Mouse (Mus musculus) midbrain, embryonic 11.5 days (tissue): ENCODE results near the gene Hoxa5. TPM values are rescaled to one million over a fixed set of nuclear protein-coding genes. Genes with fewer than 3 reads are reported as not detected.

Experiments
- ATAC-seq: fragments of 200-750 bp; cut with Nextera tagmentation; 2 replicates; pipeline ENCODE4 v1.8.0; 2017; ENCODE audit warnings: moderate TSS enrichment, moderate library complexity; ENCODE audit not compliant: low FRiP score
- DNase-seq: peaks from one replicate; pipeline ENCODE4 v3.0.0; 2015; ENCODE audit warnings: low spot score; ENCODE audit errors: missing footprints
- H3K27ac ChIP-seq: fragments of 300-500 bp; sonication (generic); 2 replicates; pipeline ENCODE4 v1.5.1; 2014; ENCODE audit warnings: low read depth, low read length
- H3K27me3 ChIP-seq: fragments of 300-500 bp; sonication (generic); 2 replicates; pipeline ENCODE4 v1.6.1; 2014; ENCODE audit warnings: mild to moderate bottlenecking, low read length, moderate library complexity, mixed read lengths; ENCODE audit not compliant: control insufficient read depth, insufficient read depth
- H3K36me3 ChIP-seq: fragments of 300-500 bp; sonication (generic); 2 replicates; pipeline ENCODE4 v1.6.1; 2014; ENCODE audit warnings: mild to moderate bottlenecking, low read length, moderate library complexity, mixed read lengths; ENCODE audit not compliant: control insufficient read depth, insufficient read depth
- H3K4me1 ChIP-seq: fragments of 300-500 bp; sonication (generic); 2 replicates; pipeline ENCODE4 v1.6.1; 2014; ENCODE audit warnings: low read length; ENCODE audit not compliant: control insufficient read depth, insufficient read depth
- H3K4me2 ChIP-seq: fragments of 300-500 bp; sonication (generic); 2 replicates; pipeline ENCODE4 v1.6.1; 2014; ENCODE audit warnings: mild to moderate bottlenecking, moderate library complexity
- H3K4me3 ChIP-seq: fragments of 300-500 bp; sonication (generic); 2 replicates; pipeline ENCODE4 v1.5.1; 2014; ENCODE audit warnings: low read depth, low read length
- H3K9ac ChIP-seq: fragments of 300-500 bp; sonication (generic); 2 replicates; pipeline ENCODE4 v1.6.1; 2014; ENCODE audit warnings: low read length
- H3K9me3 ChIP-seq: fragments of 300-500 bp; sonication (generic); 2 replicates; pipeline ENCODE4 v1.6.1; 2016; ENCODE audit warnings: low read length; ENCODE audit not compliant: control insufficient read depth
- WGBS: fragments of 180-500 bp; shearing (Covaris S2); extraction: QIAGEN DNeasy Blood & Tissue Kit; methylation state at CpG from one replicate; pipeline ENCODE4 v1.1.7; 2014; 5-methylcytosine and 5-hydroxymethylcytosine counted together
- polyA plus RNA-seq: library from polyadenylated mRNA; unstranded; fragments of >200 nt; fragmentation: Nextera tagmentation; extraction: Ambion mirVana; gene quantifications from 2 replicates; pipeline ENCODE4 v1.2.1, GENCODE M21; 2014

Gene Hoxa5
- polyA plus RNA-seq, 1 experiment from 2014 or later, result not detected

GRCm38 (mm10) chr6:52222729-52223128, 18.3 kb upstream of the Hoxa5 start:
- Histone ChIP-seq H3K4me3 (no peak overlapping the region), H3K9me3 (no peaks in the 10 kb centered on the region), H3K9ac (no peak overlapping the region), H3K27me3 (peaks cover 100% of the 10 kb centered on the region), H3K27ac (no peak overlapping the region), H3K36me3 (no peaks in the 10 kb centered on the region), H3K4me2 (no peak overlapping the region), H3K4me1 (peaks cover 2% of the 10 kb centered on the region; the same call in 1 of the 2 replicates)
- 10% methylated on average over 13 of the region's 13 CpGs for WGBS
- no peak for DNase-seq
- ATAC-seq, result no peak

- DNase-seq, result peak; percentile 96
- peaks cover 100% of the 10 kb centered on the region for H3K27me3 ChIP-seq
- H3K9ac ChIP-seq, result no peak overlapping the region
- peaks cover 7% of the 10 kb centered on the region for H3K4me1 ChIP-seq
- ATAC-seq, result no peak
- no peak overlapping the region for H3K4me2 ChIP-seq
- WGBS, result 8% methylated on average over 21 of the region's 21 CpGs
- no peak overlapping the region; the same call in 1 of the 2 replicates for H3K4me3 ChIP-seq
- H3K36me3 ChIP-seq, result no peaks in the 10 kb centered on the region
- H3K27ac ChIP-seq, result no peak overlapping the region
- no peaks in the 10 kb centered on the region for H3K9me3 ChIP-seq
Observed at GRCm38 (mm10) chr6:52221993-52222685, 17.8 kb upstream of the Hoxa5 start.

DNA sequence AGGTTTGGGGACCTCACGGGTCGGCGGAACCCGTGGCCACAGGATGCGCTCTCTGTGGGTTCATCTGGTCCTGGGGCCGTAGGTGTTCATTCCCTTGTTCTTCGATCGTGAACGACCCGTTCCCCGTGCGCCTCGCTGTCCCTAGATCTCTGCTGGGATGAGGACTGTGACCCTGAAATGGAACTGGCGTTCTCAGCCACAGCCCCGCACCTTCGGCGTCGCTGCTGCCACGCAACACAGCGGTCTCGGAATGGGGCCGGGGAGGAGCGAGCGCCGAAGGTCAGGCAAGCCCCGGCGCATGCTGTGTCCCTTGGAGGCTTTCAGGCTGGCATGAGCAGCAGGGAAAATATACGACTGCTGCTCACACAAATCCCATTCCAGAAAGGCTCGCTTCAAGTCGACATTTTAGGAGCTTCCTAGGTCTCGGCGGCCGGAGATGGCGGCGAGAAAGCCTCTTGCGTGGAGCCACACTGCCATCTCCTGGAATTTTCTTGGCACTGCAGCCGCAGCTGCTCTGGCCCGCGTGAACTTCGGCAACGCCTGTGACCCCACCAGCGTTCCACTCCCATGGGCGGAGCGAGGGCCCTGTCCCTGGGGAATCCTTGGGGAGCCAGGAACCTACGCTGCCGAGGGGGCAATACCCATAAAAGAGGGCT, 17.1 kb upstream of the Hoxa5 start, which contains the start of gene Hoxa7:
TSS of gene Hoxa7 (minus strand) at position 518 of the 656 bp plus-strand sequence.
- DNase-seq, result peak; percentile 96
- Histone ChIP-seq H3K27me3 (peaks cover 100% of the 10 kb centered on the region), H3K9me3 (no peaks in the 10 kb centered on the region), H3K27ac (no peak within 1 kb of the TSS), H3K4me3 (peak within 1 kb of the TSS; percentile 32), H3K9ac (0 out of 2 replicates have a peak within 1 kb of the TSS, but pooled peaks have one; percentile 12), H3K4me1 (peaks cover 11% of the 10 kb centered on the region), H3K36me3 (no peaks in the 10 kb centered on the region), H3K4me2 (peak within 1 kb of the TSS; percentile 66)
- peak; percentile 58; the same call in 1 of the 2 replicates for ATAC-seq
- WGBS, result under 1% methylated on average over 46 of the region's 46 CpGs

- Histone ChIP-seq H3K36me3 (no peaks in the 10 kb centered on the region), H3K9ac (no peak overlapping the region), H3K27ac (no peak overlapping the region), H3K4me3 (no peak overlapping the region), H3K4me1 (peaks cover 11% of the 10 kb centered on the region), H3K27me3 (peaks cover 100% of the 10 kb centered on the region), H3K9me3 (no peaks in the 10 kb centered on the region), H3K4me2 (no peak overlapping the region; the same call in 1 of the 2 replicates)
- DNase-seq (peak; percentile 95), ATAC-seq (no peak)
- WGBS, result 6% methylated on average over 12 of the region's 12 CpGs
Observed at GRCm38 (mm10) chr6:52220865-52221310, 16.5 kb upstream of the Hoxa5 start.

DNA sequence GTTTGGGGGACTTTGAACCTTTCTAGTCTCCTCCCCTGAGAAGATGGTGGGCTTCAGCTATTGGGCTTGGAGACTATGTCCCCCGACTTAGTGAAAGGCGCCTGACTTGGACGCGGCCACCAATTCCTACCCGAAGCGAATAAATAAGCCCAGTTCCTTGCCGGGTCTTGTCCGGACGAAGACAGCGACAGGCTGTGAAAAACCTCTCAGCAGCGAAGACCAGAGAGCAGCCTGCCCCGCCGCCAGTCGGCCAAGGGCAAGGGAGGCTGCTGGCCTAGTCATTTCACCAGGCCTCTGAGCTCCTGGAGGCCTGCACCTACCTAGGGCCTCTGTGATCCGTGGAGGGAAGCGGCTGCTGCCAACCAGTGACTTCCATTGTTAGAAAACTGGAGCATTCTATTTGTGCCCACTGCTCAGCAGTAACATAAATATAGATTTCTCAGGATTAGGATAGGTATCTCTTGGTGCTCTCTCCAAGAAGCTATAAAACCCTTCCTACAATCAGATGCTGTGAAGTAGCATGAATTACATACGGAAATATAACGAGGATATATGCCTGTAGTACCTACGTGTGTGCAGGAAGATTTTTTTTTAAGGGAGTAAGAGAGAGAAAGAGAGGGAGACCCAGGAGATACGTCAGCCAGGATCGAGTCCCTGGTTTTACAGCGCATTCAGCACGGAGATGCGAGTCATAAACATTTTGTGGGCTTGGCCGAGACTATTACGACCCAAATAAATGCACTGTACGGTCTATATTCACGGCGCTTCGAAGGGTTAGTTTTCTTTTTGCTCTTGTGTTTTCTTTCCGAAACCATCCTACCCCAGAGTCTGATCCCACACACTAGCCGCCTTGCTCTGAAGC, 15.8 kb upstream of the Hoxa5 start:
- WGBS, result 12% methylated on average over 32 of the region's 32 CpGs

GRCm38 (mm10) chr6:52219234-52219942, 15.0 kb upstream of the Hoxa5 start:
- peak; percentile 97 for DNase-seq
- 15% methylated on average over 9 of the region's 9 CpGs for WGBS
- Histone ChIP-seq H3K9ac (no peak overlapping the region), H3K36me3 (no peaks in the 10 kb centered on the region), H3K9me3 (no peaks in the 10 kb centered on the region), H3K27ac (no peak overlapping the region), H3K4me3 (no peak overlapping the region), H3K4me1 (peaks cover 11% of the 10 kb centered on the region), H3K27me3 (peaks cover 100% of the 10 kb centered on the region), H3K4me2 (no peak overlapping the region)
- ATAC-seq, result no peak

More for the DNA sequence above, 15.8 kb upstream of the Hoxa5 start:
- Histone ChIP-seq H3K36me3 (no peaks in the 10 kb centered on the region), H3K9me3 (no peaks in the 10 kb centered on the region), H3K4me1 (peaks cover 11% of the 10 kb centered on the region), H3K4me3 (no peak overlapping the region), H3K9ac (no peak overlapping the region), H3K27me3 (peaks cover 100% of the 10 kb centered on the region), H3K27ac (no peak overlapping the region), H3K4me2 (no peak overlapping the region)
- DNase-seq (peak; percentile 96), ATAC-seq (no peak)

DNA sequence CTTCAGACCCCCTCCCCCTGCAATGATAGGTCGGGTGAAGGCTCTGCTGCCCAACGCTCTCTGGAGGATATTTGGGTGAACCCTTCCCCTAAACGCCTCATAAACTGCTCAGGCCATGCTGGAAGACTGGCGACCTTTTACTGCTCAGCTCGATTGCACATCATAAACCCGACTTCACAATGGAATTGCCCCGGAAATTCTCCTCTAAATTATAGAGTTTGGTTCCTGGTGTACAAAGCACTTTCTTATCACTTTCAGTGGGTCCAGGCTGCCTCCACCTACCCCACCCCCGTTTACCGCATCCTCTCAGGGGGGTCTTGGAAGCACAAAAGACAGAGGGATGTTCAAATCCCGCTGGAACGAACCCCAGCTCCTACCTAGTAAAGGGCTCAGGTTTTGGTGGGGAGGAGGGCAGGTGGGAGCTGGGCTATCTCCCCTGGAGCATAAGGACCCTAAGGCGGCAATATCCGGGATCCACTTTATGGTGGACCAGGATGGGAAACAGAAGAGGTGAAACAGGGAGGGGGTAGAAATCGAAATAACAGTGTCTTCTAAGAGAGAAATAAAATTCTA, 14.3 kb upstream of the Hoxa5 start:
- Histone ChIP-seq H3K9me3 (no peaks in the 10 kb centered on the region), H3K4me2 (no peak overlapping the region), H3K4me3 (no peak overlapping the region), H3K27me3 (peaks cover 100% of the 10 kb centered on the region), H3K9ac (no peak overlapping the region), H3K36me3 (no peaks in the 10 kb centered on the region), H3K4me1 (peaks cover 11% of the 10 kb centered on the region), H3K27ac (no peak overlapping the region)
- no peak for ATAC-seq
- DNase-seq, result peak; percentile 97
- 7% methylated on average over 14 of the region's 14 CpGs for WGBS

- Histone ChIP-seq H3K4me1 (peaks cover 11% of the 10 kb centered on the region), H3K27ac (no peak overlapping the region), H3K27me3 (peaks cover 100% of the 10 kb centered on the region), H3K9ac (no peak overlapping the region), H3K4me2 (no peak overlapping the region), H3K4me3 (no peak overlapping the region), H3K9me3 (no peaks in the 10 kb centered on the region), H3K36me3 (no peaks in the 10 kb centered on the region)
- WGBS, result 5% methylated on average over 23 of the region's 23 CpGs
- no peak for ATAC-seq
- peak; percentile 95 for DNase-seq
Observed at GRCm38 (mm10) chr6:52217895-52218642, 13.7 kb upstream of the Hoxa5 start.
